Mouse (Mus musculus) heart, embryonic 10.5 days (tissue): ENCODE results near the gene Pld3. TPM values are rescaled to one million over a fixed set of nuclear protein-coding genes. Genes with fewer than 3 reads are reported as not detected.

Experiments
- DNase-seq: peaks from one replicate; pipeline ENCODE4 v3.0.0-alpha.2; 2017; ENCODE audit warnings: low spot score
- H3K27ac ChIP-seq: fragments of 300-500 bp; sonication (generic); 2 replicates; pipeline ENCODE4 v1.5.1; 2016; ENCODE audit warnings: mild to moderate bottlenecking
- H3K27me3 ChIP-seq: fragments of 300-500 bp; sonication (generic); 2 replicates; pipeline ENCODE4 v1.6.1; 2016; ENCODE audit warnings: mild to moderate bottlenecking; ENCODE audit not compliant: poor library complexity, insufficient read depth, severe bottlenecking
- H3K36me3 ChIP-seq: fragments of 300-500 bp; sonication (generic); 2 replicates; pipeline ENCODE4 v1.6.1; 2016; ENCODE audit warnings: mild to moderate bottlenecking, moderate library complexity
- H3K4me1 ChIP-seq: fragments of 300-500 bp; sonication (generic); 2 replicates; pipeline ENCODE4 v1.6.1; 2016; ENCODE audit warnings: mild to moderate bottlenecking
- H3K4me3 ChIP-seq: fragments of 300-500 bp; sonication (generic); 2 replicates; pipeline ENCODE4 v1.5.1; 2016; ENCODE audit warnings: mild to moderate bottlenecking, moderate library complexity
- H3K9me3 ChIP-seq: fragments of 300-500 bp; sonication (generic); 2 replicates; pipeline ENCODE4 v1.6.1; 2016; ENCODE audit warnings: mild to moderate bottlenecking, moderate library complexity
- WGBS: fragments of 180-500 bp; shearing (Covaris S2); methylation state at CpG from one replicate; pipeline ENCODE4 v1.1.7; 2016; 5-methylcytosine and 5-hydroxymethylcytosine counted together
- polyA plus RNA-seq: library from polyadenylated mRNA; unstranded; fragments of >200 nt; fragmentation: Nextera tagmentation; extraction: Ambion mirVana; gene quantifications from 2 replicates; pipeline ENCODE4 v1.2.1, GENCODE M21; 2016

The Pld3 gene
- polyA plus RNA-seq, 1 experiment from 2014 or later = 54.1 TPM

- 86% methylated on average over 2 of the region's 2 CpGs for WGBS
- Histone ChIP-seq H3K27me3 (no peaks in the 10 kb centered on the region), H3K36me3 (peaks cover 28% of the 10 kb centered on the region), H3K27ac (no peak overlapping the region), H3K4me1 (no peaks in the 10 kb centered on the region), H3K4me3 (no peak overlapping the region), H3K9me3 (no peaks in the 10 kb centered on the region)
- no peak for DNase-seq
Measured at GRCm38 (mm10) chr7:27586861-27587260, 33.8 kb upstream of the Pld3 start.

- no peaks in the 10 kb centered on the region for H3K4me1 ChIP-seq
- H3K9me3 ChIP-seq = no peaks in the 10 kb centered on the region
- WGBS = 87% methylated on average over 14 of the region's 14 CpGs
- H3K4me3 ChIP-seq = no peak overlapping the region
- H3K36me3 ChIP-seq = peaks cover 85% of the 10 kb centered on the region
- H3K27me3 ChIP-seq = no peaks in the 10 kb centered on the region
- H3K27ac ChIP-seq = no peak overlapping the region
- no peak for DNase-seq
Measured at GRCm38 (mm10) chr7:27580380-27581174, 27.6 kb upstream of the Pld3 start.

GRCm38 (mm10) chr7:27578465-27578864 lies 25.4 kb upstream of the Pld3 start:
- Histone ChIP-seq H3K36me3 (peaks cover 93% of the 10 kb centered on the region), H3K27ac (no peak overlapping the region), H3K9me3 (no peaks in the 10 kb centered on the region), H3K4me1 (no peaks in the 10 kb centered on the region), H3K4me3 (no peak overlapping the region), H3K27me3 (no peaks in the 10 kb centered on the region)
- DNase-seq = no peak
- WGBS = 90% methylated on average over 7 of the region's 7 CpGs

- 89% methylated on average over 6 of the region's 6 CpGs for WGBS
- no peak overlapping the region for H3K27ac ChIP-seq
- H3K27me3 ChIP-seq = no peaks in the 10 kb centered on the region
- peaks cover 86% of the 10 kb centered on the region for H3K36me3 ChIP-seq
- no peak for DNase-seq
- no peaks in the 10 kb centered on the region for H3K4me1 ChIP-seq
- no peak overlapping the region for H3K4me3 ChIP-seq
- H3K9me3 ChIP-seq = no peaks in the 10 kb centered on the region
Measured at GRCm38 (mm10) chr7:27577589-27577988, 24.6 kb upstream of the Pld3 start.

GRCm38 (mm10) chr7:27576914-27577313 lies 23.9 kb upstream of the Pld3 start:
- Histone ChIP-seq H3K27ac (no peak overlapping the region), H3K27me3 (no peaks in the 10 kb centered on the region), H3K4me3 (no peak overlapping the region), H3K36me3 (peaks cover 86% of the 10 kb centered on the region), H3K4me1 (no peaks in the 10 kb centered on the region), H3K9me3 (no peaks in the 10 kb centered on the region)
- no peak for DNase-seq
- WGBS = 63% methylated on average over 6 of the region's 6 CpGs

- no peak for DNase-seq
- no peaks in the 10 kb centered on the region for H3K4me1 ChIP-seq
- H3K9me3 ChIP-seq = no peaks in the 10 kb centered on the region
- no peaks in the 10 kb centered on the region for H3K27me3 ChIP-seq
- 90% methylated on average over 14 of the region's 14 CpGs for WGBS
- H3K36me3 ChIP-seq = peaks cover 83% of the 10 kb centered on the region
- H3K27ac ChIP-seq = no peak overlapping the region
- no peak overlapping the region for H3K4me3 ChIP-seq
Measured at GRCm38 (mm10) chr7:27574124-27574880, 21.3 kb upstream of the Pld3 start.

GRCm38 (mm10) chr7:27572133-27572532 lies 19.1 kb upstream of the Pld3 start:
- Histone ChIP-seq H3K36me3 (peaks cover 82% of the 10 kb centered on the region), H3K27me3 (no peaks in the 10 kb centered on the region), H3K27ac (no peak overlapping the region), H3K4me3 (no peak overlapping the region), H3K4me1 (no peaks in the 10 kb centered on the region), H3K9me3 (no peaks in the 10 kb centered on the region)
- WGBS = 89% methylated on average over 4 of the region's 4 CpGs
- DNase-seq = no peak

- peaks cover 80% of the 10 kb centered on the region for H3K36me3 ChIP-seq
- H3K27me3 ChIP-seq = no peaks in the 10 kb centered on the region
- no peaks in the 10 kb centered on the region for H3K4me1 ChIP-seq
- no peaks in the 10 kb centered on the region for H3K9me3 ChIP-seq
- no peak overlapping the region for H3K27ac ChIP-seq
- 87% methylated on average over 5 of the region's 5 CpGs for WGBS
- H3K4me3 ChIP-seq = no peak overlapping the region
- no peak for DNase-seq
Measured at GRCm38 (mm10) chr7:27569580-27570224, 16.7 kb upstream of the Pld3 start.

GRCm38 (mm10) chr7:27560978-27561377 lies 8.0 kb upstream of the Pld3 start:
- H3K4me1 ChIP-seq = peaks cover 15% of the 10 kb centered on the region
- 0 out of 2 replicates have a peak overlapping the region, but pooled peaks have one; percentile 12 for H3K4me3 ChIP-seq
- H3K9me3 ChIP-seq = no peaks in the 10 kb centered on the region
- peak overlapping the region; percentile 72 for H3K27ac ChIP-seq
- no peak for DNase-seq
- WGBS = 92% methylated on average over 1 of the region's 1 CpGs
- H3K36me3 ChIP-seq = peaks cover 74% of the 10 kb centered on the region
- H3K27me3 ChIP-seq = no peaks in the 10 kb centered on the region

- Histone ChIP-seq H3K9me3 (no peaks in the 10 kb centered on the region), H3K36me3 (peaks cover 74% of the 10 kb centered on the region), H3K4me3 (peak overlapping the region; percentile 23; the same call in 1 of the 2 replicates), H3K27ac (peak overlapping the region; percentile 72), H3K4me1 (peaks cover 15% of the 10 kb centered on the region), H3K27me3 (no peaks in the 10 kb centered on the region)
- DNase-seq = no peak
- 53% methylated on average over 8 of the region's 8 CpGs for WGBS
Measured at GRCm38 (mm10) chr7:27560291-27560887, 7.4 kb upstream of the Pld3 start.

GRCm38 (mm10) chr7:27552070-27552469 lies 948 bp downstream of the Pld3 start:
- no peak for DNase-seq
- peak overlapping the region; percentile 84 for H3K4me3 ChIP-seq
- H3K27ac ChIP-seq = 0 out of 2 replicates have a peak overlapping the region, but pooled peaks have one; percentile 86
- no peaks in the 10 kb centered on the region for H3K27me3 ChIP-seq
- 49% methylated on average over 5 of the region's 5 CpGs for WGBS
- H3K4me1 ChIP-seq = peaks cover 20% of the 10 kb centered on the region; the same call in 1 of the 2 replicates
- no peaks in the 10 kb centered on the region for H3K9me3 ChIP-seq
- H3K36me3 ChIP-seq = peaks cover 19% of the 10 kb centered on the region

GRCm38 (mm10) chr7:27549597-27549996 lies 3.4 kb downstream of the Pld3 start:
- H3K4me1 ChIP-seq = peaks cover 17% of the 10 kb centered on the region; the same call in 1 of the 2 replicates
- H3K36me3 ChIP-seq = 0 out of 2 replicates have a peak, but pooled peaks cover under 1% of the 10 kb centered on the region
- H3K4me3 ChIP-seq = no peak overlapping the region
- no peaks in the 10 kb centered on the region for H3K27me3 ChIP-seq
- 67% methylated on average over 6 of the region's 6 CpGs for WGBS
- no peak overlapping the region for H3K27ac ChIP-seq
- no peaks in the 10 kb centered on the region for H3K9me3 ChIP-seq
- DNase-seq = no peak
